Mouse (Mus musculus) spleen, adult 2 months (tissue): ENCODE results near the gene Tmprss13. TPM values are rescaled to one million over a fixed set of nuclear protein-coding genes. Genes with fewer than 3 reads are reported as not detected.

Source experiments
- DNase-seq, 2 experiments: peaks; one replicate each; pipeline versions ENCODE4 v3.0.0 to v3.0.0-alpha.2; 2012 to 2021; ENCODE audit warnings: low spot score in 2 of 2, low read depth in 1 of 2
- H3K27ac ChIP-seq: fragments of 200-500 bp; 2 replicates; pipeline ENCODE4 v1.5.1; 2012; ENCODE audit warnings: low read length, inconsistent platforms; ENCODE audit not compliant: insufficient read depth
- H3K27me3 ChIP-seq: fragments of 200-500 bp; 2 replicates; pipeline ENCODE4 v1.6.1; 2012; ENCODE audit warnings: mild to moderate bottlenecking, moderate library complexity, low read length, inconsistent platforms; ENCODE audit not compliant: control insufficient read depth, insufficient read depth
- H3K36me3 ChIP-seq: fragments of 200-500 bp; 2 replicates; pipeline ENCODE4 v1.6.1; 2012; ENCODE audit warnings: mild to moderate bottlenecking, low read length, inconsistent platforms; ENCODE audit not compliant: control insufficient read depth, insufficient read depth
- H3K4me1 ChIP-seq: fragments of 200-500 bp; 2 replicates; pipeline ENCODE4 v1.6.1; 2011; ENCODE audit warnings: inconsistent platforms; ENCODE audit not compliant: control insufficient read depth, insufficient read depth, insufficient read length
- H3K4me3 ChIP-seq: fragments of 200-500 bp; 2 replicates; pipeline ENCODE4 v1.5.1; 2011; ENCODE audit warnings: mild to moderate bottlenecking, inconsistent platforms; ENCODE audit not compliant: insufficient read depth, insufficient read length; ENCODE audit errors: extremely low read depth
- CTCF ChIP-seq: fragments of 200-500 bp; IDR thresholded peaks from 2 replicates; pipeline ENCODE4 v1.5.1; 2011; ENCODE audit warnings: mild to moderate bottlenecking, inconsistent platforms; ENCODE audit not compliant: insufficient read depth, insufficient read length, insufficient replicate concordance; ENCODE audit errors: extremely low read depth
- POLR2A ChIP-seq: fragments of 200-500 bp; IDR thresholded peaks from 2 replicates; pipeline ENCODE4 v1.6.1; 2011; ENCODE audit warnings: low read depth, low read length, inconsistent platforms
- WGBS: fragments of 180-500 bp; shearing (Covaris S2); methylation state at CpG from one replicate; pipeline ENCODE4 v1.1.7; 2018; 5-methylcytosine and 5-hydroxymethylcytosine counted together
- polyA plus RNA-seq: library from polyadenylated mRNA; depleted of rRNA; stranded (reverse); fragments of >200 nt; gene quantifications from 2 replicates; pipeline ENCODE4 v1.2.3, GENCODE M21; 2012

Gene Tmprss13
- polyA plus RNA-seq, 1 experiment = 0.20 TPM

GRCm38 (mm10) chr9:45376427-45376826 lies 57.5 kb downstream of the Tmprss13 start:
- Histone ChIP-seq H3K27ac (no peak overlapping the region), H3K27me3 (no peaks in the 10 kb centered on the region)

GRCm38 (mm10) chr9:45376883-45377282 lies 58.0 kb downstream of the Tmprss13 start:
- Histone ChIP-seq H3K36me3 (no peaks in the 10 kb centered on the region), H3K4me1 (no peaks in the 10 kb centered on the region), H3K27ac (no peak overlapping the region), H3K27me3 (no peaks in the 10 kb centered on the region), H3K4me3 (no peak overlapping the region)
- no peak for DNase-seq
- WGBS = 72% methylated on average over 2 of the region's 2 CpGs
- TF ChIP-seq CTCF (no peak), POLR2A (no peak)

More at GRCm38 (mm10) chr9:45376427-45376826, 57.5 kb downstream of the Tmprss13 start:
- 55% methylated on average over 4 of the region's 4 CpGs for WGBS
- TF ChIP-seq POLR2A (no peak), CTCF (no peak)
- H3K4me3 ChIP-seq = no peak overlapping the region
- DNase-seq = no peak
- no peaks in the 10 kb centered on the region for H3K36me3 ChIP-seq
- no peaks in the 10 kb centered on the region for H3K4me1 ChIP-seq

- 70% methylated on average over 10 of the region's 10 CpGs for WGBS
- Histone ChIP-seq H3K27ac (no peak overlapping the region), H3K27me3 (no peaks in the 10 kb centered on the region), H3K4me3 (no peak overlapping the region), H3K36me3 (no peaks in the 10 kb centered on the region), H3K4me1 (no peaks in the 10 kb centered on the region)
- no peak for DNase-seq
- TF ChIP-seq POLR2A = no peak
- no peak for TF ChIP-seq CTCF
Measured at GRCm38 (mm10) chr9:45380411-45381251, 61.7 kb downstream of the Tmprss13 start.

- Histone ChIP-seq H3K4me1 (no peaks in the 10 kb centered on the region), H3K36me3 (no peaks in the 10 kb centered on the region), H3K27ac (no peak overlapping the region), H3K27me3 (no peaks in the 10 kb centered on the region), H3K4me3 (no peak overlapping the region)
- no peak for TF ChIP-seq POLR2A
- TF ChIP-seq CTCF = no peak
- no peak for DNase-seq
- WGBS = 86% methylated on average over 5 of the region's 5 CpGs
Measured at GRCm38 (mm10) chr9:45382336-45382735, 63.4 kb downstream of the Tmprss13 start.

- Histone ChIP-seq H3K27ac (no peak overlapping the region), H3K4me3 (no peak overlapping the region), H3K36me3 (no peaks in the 10 kb centered on the region), H3K4me1 (no peaks in the 10 kb centered on the region), H3K27me3 (no peaks in the 10 kb centered on the region)
- WGBS = 85% methylated on average over 5 of the region's 5 CpGs
- no peak for TF ChIP-seq POLR2A
- TF ChIP-seq CTCF = no peak
- DNase-seq = no peak
Measured at GRCm38 (mm10) chr9:45382834-45383233, 63.9 kb downstream of the Tmprss13 start.

GRCm38 (mm10) chr9:45383883-45384282 lies 65.0 kb downstream of the Tmprss13 start:
- H3K27ac ChIP-seq = no peak overlapping the region
- H3K27me3 ChIP-seq = no peaks in the 10 kb centered on the region
- no peaks in the 10 kb centered on the region for H3K4me1 ChIP-seq
- no peak for TF ChIP-seq CTCF
- TF ChIP-seq POLR2A = no peak
- 95% methylated on average over 6 of the region's 6 CpGs for WGBS
- no peak overlapping the region for H3K4me3 ChIP-seq
- no peaks in the 10 kb centered on the region for H3K36me3 ChIP-seq
- no peak for DNase-seq

- 29% methylated on average over 5 of the region's 5 CpGs for WGBS
- no peaks in the 10 kb centered on the region for H3K4me1 ChIP-seq
- H3K36me3 ChIP-seq = no peaks in the 10 kb centered on the region
- no peak for TF ChIP-seq POLR2A
- TF ChIP-seq CTCF = no peak
- no peak for DNase-seq
- H3K4me3 ChIP-seq = no peak overlapping the region
- H3K27ac ChIP-seq = no peak overlapping the region
- no peaks in the 10 kb centered on the region for H3K27me3 ChIP-seq
Measured at GRCm38 (mm10) chr9:45386698-45387097, 67.8 kb downstream of the Tmprss13 start.
